Mouse (Mus musculus) spleen, adult 2 months (tissue): Measurements from ENCODE around the gene Inka2.

Source experiments
- CTCF ChIP-seq: fragments of 200-500 bp; IDR thresholded peaks from 2 replicates; pipeline ENCODE4 v1.5.1; 2011; ENCODE audit warnings: mild to moderate bottlenecking, inconsistent platforms; ENCODE audit not compliant: insufficient read depth, insufficient read length, insufficient replicate concordance; ENCODE audit errors: extremely low read depth
- POLR2A ChIP-seq: fragments of 200-500 bp; IDR thresholded peaks from 2 replicates; pipeline ENCODE4 v1.6.1; 2011; ENCODE audit warnings: low read depth, low read length, inconsistent platforms

DNA sequence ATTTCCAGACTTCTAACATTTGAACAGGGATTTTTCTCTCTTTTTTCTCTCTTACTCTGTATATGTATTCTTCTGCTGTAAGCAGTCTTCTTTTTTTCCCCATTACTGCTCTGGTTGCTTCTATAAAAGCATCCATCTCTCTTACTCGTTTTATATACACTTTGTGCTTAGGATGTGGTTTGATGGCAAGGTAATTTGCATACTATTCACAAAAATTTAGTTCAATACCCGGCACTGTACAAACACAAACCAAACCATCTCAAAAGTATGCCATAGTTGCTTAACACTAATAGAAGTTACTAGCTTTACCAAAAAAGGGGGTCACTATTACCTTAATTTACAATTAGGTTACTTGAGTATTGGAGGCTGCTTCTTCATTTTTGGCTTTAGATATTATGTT lies 52.1 kb downstream of the Inka2 start:
- no peak for TF ChIP-seq POLR2A
- TF ChIP-seq CTCF = no peak
